Mouse (Mus musculus) forebrain, embryonic 16.5 days (tissue): ENCODE data around the gene Cxcl16. TPM values are rescaled to one million over a fixed set of nuclear protein-coding genes. Genes with fewer than 3 reads are reported as not detected.

Experiments used
- ATAC-seq: fragments of 200-750 bp; cut with Nextera tagmentation; 2 replicates; pipeline ENCODE4 v1.8.0; 2017; ENCODE audit warnings: mild to moderate bottlenecking, moderate library complexity
- H3K27ac ChIP-seq: fragments of 300-500 bp; sonication (generic); 2 replicates; pipeline ENCODE4 v1.5.1; 2014; ENCODE audit warnings: low read length, control low read depth
- H3K27me3 ChIP-seq: fragments of 300-500 bp; sonication (generic); replicated peaks from 2 replicates; pipeline ENCODE4 v1.6.1; 2014; ENCODE audit warnings: low read length; ENCODE audit not compliant: control insufficient read depth, insufficient read depth
- H3K36me3 ChIP-seq: fragments of 300-500 bp; sonication (generic); 2 replicates; pipeline ENCODE4 v1.6.1; 2014; ENCODE audit not compliant: control insufficient read depth, insufficient read depth
- H3K4me1 ChIP-seq: fragments of 300-500 bp; sonication (generic); replicated peaks from 2 replicates; pipeline ENCODE4 v1.6.1; 2014; ENCODE audit warnings: low read length; ENCODE audit not compliant: control insufficient read depth, insufficient read depth
- H3K4me2 ChIP-seq: fragments of 300-500 bp; sonication (generic); 2 replicates; pipeline ENCODE4 v1.6.1; 2014; ENCODE audit warnings: mild to moderate bottlenecking, low read length, control low read depth
- H3K4me3 ChIP-seq: fragments of 300-500 bp; sonication (generic); replicated peaks from 2 replicates; pipeline ENCODE4 v1.5.1; 2014; ENCODE audit warnings: mild to moderate bottlenecking, low read length, control low read depth
- H3K9ac ChIP-seq: fragments of 300-500 bp; sonication (generic); replicated peaks from 2 replicates; pipeline ENCODE4 v1.6.1; 2014; ENCODE audit warnings: low read depth, low read length, control low read depth
- H3K9me3 ChIP-seq: fragments of 300-500 bp; sonication (generic); 2 replicates; pipeline ENCODE4 v1.6.1; 2016; ENCODE audit warnings: low read length; ENCODE audit not compliant: control insufficient read depth
- WGBS: fragments of 180-500 bp; shearing (Covaris S2); extraction: QIAGEN DNeasy Blood & Tissue Kit; methylation state at CpG from one replicate; pipeline ENCODE4 v1.1.7; 2014; 5-methylcytosine and 5-hydroxymethylcytosine counted together
- polyA plus RNA-seq: library from polyadenylated mRNA; unstranded; fragments of >200 nt; fragmentation: Nextera tagmentation; extraction: Ambion mirVana; gene quantifications from 2 replicates; pipeline ENCODE4 v1.2.1, GENCODE M21; 2015

The Cxcl16 gene
- polyA plus RNA-seq = 1.7 and 2.0 TPM in 2 replicates

DNA sequence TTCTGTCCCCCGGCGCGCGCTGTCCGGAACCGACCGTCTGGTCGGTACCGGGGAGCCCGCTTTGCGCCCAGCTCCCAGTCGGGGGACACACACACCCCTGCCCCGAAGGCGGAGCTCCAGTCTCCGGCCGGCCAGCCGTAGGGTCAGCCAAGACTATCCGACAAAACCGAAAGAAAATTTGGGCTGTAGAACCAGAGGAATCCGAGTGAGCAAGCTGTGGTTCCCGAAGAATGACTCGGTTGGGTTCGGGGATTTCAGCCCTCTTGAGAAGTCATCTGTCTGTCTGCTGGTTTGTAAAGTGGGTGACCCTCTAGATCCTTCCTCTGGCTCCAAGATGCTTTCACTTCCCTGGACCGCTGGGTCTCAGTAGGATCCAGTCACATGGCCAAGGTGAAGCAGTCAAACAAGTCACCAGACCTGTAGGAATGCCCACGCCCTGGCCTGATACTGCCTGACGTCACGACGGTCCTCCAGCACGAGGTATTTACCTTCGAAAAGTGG lies at the start of gene Cxcl16:
Gene Cxcl16, minus strand, starts transcription at position 384 of the 501 bp plus-strand sequence.
- WGBS = 5% methylated on average over 30 of the region's 30 CpGs
- Histone ChIP-seq H3K27me3 (peaks cover 24% of the 10 kb centered on the region), H3K36me3 (no peaks in the 10 kb centered on the region), H3K9ac (peak within 1 kb of the TSS; percentile 56), H3K4me3 (peak within 1 kb of the TSS; percentile 43), H3K4me1 (peaks cover 10% of the 10 kb centered on the region), H3K9me3 (no peaks in the 10 kb centered on the region), H3K27ac (no peak within 1 kb of the TSS), H3K4me2 (peak within 1 kb of the TSS; percentile 72)
- ATAC-seq = no peak

- no peak overlapping the region for H3K4me2 ChIP-seq
- no peaks in the 10 kb centered on the region for H3K9me3 ChIP-seq
- no peak for ATAC-seq
- H3K36me3 ChIP-seq = no peaks in the 10 kb centered on the region
- no peak overlapping the region for H3K27ac ChIP-seq
- no peak overlapping the region for H3K9ac ChIP-seq
- H3K4me3 ChIP-seq = no peak overlapping the region
- 0 out of 2 replicates have a peak, but pooled peaks cover 2% of the 10 kb centered on the region for H3K27me3 ChIP-seq
- H3K4me1 ChIP-seq = peaks cover 4% of the 10 kb centered on the region; the same call in 1 of the 2 replicates
- WGBS = 73% methylated on average over 7 of the region's 7 CpGs
Measured at GRCm38 (mm10) chr11:70506962-70507515, 47.3 kb upstream of the Cxcl16 start.

GRCm38 (mm10) chr11:70506385-70506784 lies 46.6 kb upstream of the Cxcl16 start:
- Histone ChIP-seq H3K9me3 (no peaks in the 10 kb centered on the region), H3K4me1 (peaks cover 4% of the 10 kb centered on the region; the same call in 1 of the 2 replicates), H3K36me3 (no peaks in the 10 kb centered on the region), H3K27me3 (0 out of 2 replicates have a peak, but pooled peaks cover 2% of the 10 kb centered on the region), H3K9ac (no peak overlapping the region), H3K4me3 (no peak overlapping the region), H3K4me2 (no peak overlapping the region), H3K27ac (no peak overlapping the region)
- WGBS = 30% methylated on average over 4 of the region's 4 CpGs
- ATAC-seq = no peak

- Histone ChIP-seq H3K36me3 (no peaks in the 10 kb centered on the region), H3K27ac (no peak within 1 kb of the TSS), H3K27me3 (0 out of 2 replicates have a peak, but pooled peaks cover 2% of the 10 kb centered on the region), H3K4me3 (no peak within 1 kb of the TSS), H3K9ac (no peak within 1 kb of the TSS), H3K9me3 (no peaks in the 10 kb centered on the region), H3K4me2 (no peak within 1 kb of the TSS), H3K4me1 (peaks cover 2% of the 10 kb centered on the region; the same call in 1 of the 2 replicates)
- no peak for ATAC-seq
- WGBS = 88% methylated on average over 9 of the region's 9 CpGs
Measured at GRCm38 (mm10) chr11:70504970-70505369, 45.2 kb upstream of the Cxcl16 start, which contains the start of gene Tm4sf5. TSS of gene Tm4sf5 (plus strand) at chr11:70505244.

DNA sequence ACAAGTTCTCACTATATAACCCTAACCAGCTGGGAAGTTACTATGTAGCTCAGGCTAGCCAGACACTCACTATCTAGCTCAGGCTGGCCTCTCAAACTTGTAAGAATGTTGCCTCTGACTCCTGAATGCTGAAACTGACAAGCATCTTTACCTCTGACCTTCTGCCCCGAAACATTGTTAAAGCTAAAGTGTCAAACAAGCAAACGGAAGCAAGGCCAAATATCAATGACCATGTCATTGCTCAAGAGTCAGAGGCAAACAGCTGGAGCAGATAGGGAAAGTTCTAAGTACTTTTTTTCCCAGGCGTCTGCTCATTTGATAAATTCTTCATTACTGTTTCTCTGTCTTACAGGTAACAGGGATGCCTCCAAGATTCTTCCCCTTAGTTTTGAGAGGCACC lies 42.2 kb upstream of the Cxcl16 start:
- Histone ChIP-seq H3K9ac (no peak overlapping the region), H3K27ac (no peak overlapping the region), H3K4me2 (no peak overlapping the region), H3K27me3 (no peaks in the 10 kb centered on the region), H3K36me3 (no peaks in the 10 kb centered on the region), H3K4me3 (no peak overlapping the region), H3K4me1 (no peaks in the 10 kb centered on the region), H3K9me3 (no peaks in the 10 kb centered on the region)
- WGBS = 74% methylated on average over 3 of the region's 3 CpGs
- ATAC-seq = no peak

- Histone ChIP-seq H3K27ac (no peak overlapping the region), H3K4me3 (no peak overlapping the region), H3K4me2 (no peak overlapping the region), H3K9me3 (no peaks in the 10 kb centered on the region), H3K9ac (no peak overlapping the region), H3K4me1 (no peaks in the 10 kb centered on the region), H3K27me3 (no peaks in the 10 kb centered on the region), H3K36me3 (no peaks in the 10 kb centered on the region)
- ATAC-seq = no peak
- 94% methylated on average over 1 of the region's 1 CpGs for WGBS
Measured at GRCm38 (mm10) chr11:70500476-70500812, 40.7 kb upstream of the Cxcl16 start.

DNA sequence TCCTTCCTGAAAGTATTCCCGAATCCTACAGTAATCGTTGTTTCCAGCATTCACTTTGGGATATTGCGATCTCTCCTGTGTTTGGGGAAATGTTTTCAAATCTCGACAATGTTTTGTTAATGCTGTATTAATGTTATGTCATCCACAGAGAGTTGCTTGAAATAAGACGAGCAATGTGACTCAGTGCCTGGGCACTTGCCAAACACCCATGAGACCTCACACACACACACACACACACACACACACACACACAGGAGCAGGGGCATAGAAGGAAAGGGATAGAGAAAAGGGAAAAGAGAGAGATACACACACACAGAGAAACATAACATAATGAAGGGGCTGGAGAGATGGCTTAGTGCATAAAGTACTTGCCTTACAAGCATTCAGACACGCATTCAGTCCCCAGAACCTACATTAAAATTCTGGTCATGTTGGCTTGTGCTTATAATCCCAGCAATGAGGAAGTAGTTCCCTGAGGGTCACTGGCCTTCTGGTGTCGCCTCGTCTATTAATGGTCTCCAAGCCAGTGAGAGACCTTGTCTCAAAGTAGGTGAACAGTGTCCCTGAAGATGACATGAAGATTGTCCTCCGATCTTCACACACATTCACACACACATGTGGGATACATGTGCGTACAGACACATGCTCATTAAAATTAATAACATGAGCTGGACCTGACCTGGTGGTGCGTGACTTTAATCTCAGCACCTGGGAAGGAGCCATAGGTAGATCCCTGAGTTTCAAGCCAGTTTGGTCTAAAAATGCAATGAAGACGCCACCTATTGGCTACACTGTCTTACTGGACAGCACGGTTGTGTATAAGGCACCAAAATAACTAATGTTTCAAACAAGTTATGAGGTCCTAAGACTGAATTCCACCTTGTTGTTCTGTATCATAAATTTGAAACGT lies 40.0 kb upstream of the Cxcl16 start:
- Histone ChIP-seq H3K9ac (no peak overlapping the region), H3K9me3 (no peaks in the 10 kb centered on the region), H3K4me3 (no peak overlapping the region), H3K4me1 (no peaks in the 10 kb centered on the region), H3K4me2 (no peak overlapping the region), H3K36me3 (no peaks in the 10 kb centered on the region), H3K27me3 (no peaks in the 10 kb centered on the region), H3K27ac (no peak overlapping the region)
- 63% methylated on average over 14 of the region's 14 CpGs for WGBS
- no peak for ATAC-seq

GRCm38 (mm10) chr11:70489684-70490083 lies 29.9 kb upstream of the Cxcl16 start:
- Histone ChIP-seq H3K27ac (no peak overlapping the region), H3K9ac (no peak overlapping the region), H3K4me1 (no peaks in the 10 kb centered on the region), H3K4me2 (no peak overlapping the region), H3K27me3 (no peaks in the 10 kb centered on the region), H3K36me3 (no peaks in the 10 kb centered on the region), H3K4me3 (no peak overlapping the region), H3K9me3 (no peaks in the 10 kb centered on the region)
- WGBS = 93% methylated on average over 6 of the region's 6 CpGs
- ATAC-seq = no peak

DNA sequence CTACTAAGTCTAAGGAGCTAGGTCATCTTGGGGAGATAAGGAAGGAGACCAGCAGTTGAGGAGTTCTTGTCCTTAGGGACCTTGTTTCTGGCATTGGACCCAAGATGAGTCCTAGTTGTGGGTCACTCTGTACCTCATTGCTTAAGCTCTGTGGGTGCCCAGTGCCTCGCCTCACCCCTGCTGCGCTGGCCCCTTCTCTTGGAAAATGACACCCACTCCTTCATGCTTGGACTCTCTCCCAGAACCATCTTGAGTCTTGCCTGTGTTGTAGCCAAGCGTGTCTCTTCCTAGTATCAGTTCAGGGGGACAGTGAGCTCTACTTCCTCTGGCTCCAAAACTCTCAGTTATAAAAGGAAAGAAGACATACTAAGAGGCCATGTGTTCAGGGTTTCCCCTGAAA lies 29.4 kb upstream of the Cxcl16 start:
- H3K4me1 ChIP-seq = no peaks in the 10 kb centered on the region
- 86% methylated on average over 3 of the region's 3 CpGs for WGBS
- H3K4me2 ChIP-seq = no peak overlapping the region
- no peak overlapping the region for H3K27ac ChIP-seq
- ATAC-seq = no peak
- no peaks in the 10 kb centered on the region for H3K9me3 ChIP-seq
- H3K4me3 ChIP-seq = no peak overlapping the region
- no peak overlapping the region for H3K9ac ChIP-seq
- no peaks in the 10 kb centered on the region for H3K27me3 ChIP-seq
- H3K36me3 ChIP-seq = no peaks in the 10 kb centered on the region
